Mouse (Mus musculus) hindbrain, embryonic 10.5 days (tissue): ENCODE data around the gene Tmem87a. TPM values are rescaled to one million over a fixed set of nuclear protein-coding genes. Genes with fewer than 3 reads are reported as not detected.

Experiments
- DNase-seq: peaks from one replicate; pipeline ENCODE4 v3.0.0-alpha.2; 2017; ENCODE audit warnings: low spot score
- H3K27ac ChIP-seq: fragments of 300-500 bp; sonication (generic); 2 replicates; pipeline ENCODE4 v1.5.1; 2016; ENCODE audit warnings: mild to moderate bottlenecking, moderate library complexity
- H3K27me3 ChIP-seq: fragments of 300-500 bp; sonication (generic); 2 replicates; pipeline ENCODE4 v1.6.1; 2016; ENCODE audit warnings: mild to moderate bottlenecking; ENCODE audit not compliant: poor library complexity, insufficient read depth, severe bottlenecking
- H3K36me3 ChIP-seq: fragments of 300-500 bp; sonication (generic); 2 replicates; pipeline ENCODE4 v1.6.1; 2016; ENCODE audit warnings: mild to moderate bottlenecking, moderate library complexity
- H3K4me1 ChIP-seq: fragments of 300-500 bp; sonication (generic); replicated peaks from 2 replicates; pipeline ENCODE4 v1.6.1; 2016; ENCODE audit warnings: mild to moderate bottlenecking
- H3K4me3 ChIP-seq: fragments of 300-500 bp; sonication (generic); 2 replicates; pipeline ENCODE4 v1.5.1; 2016; ENCODE audit warnings: mild to moderate bottlenecking, moderate library complexity
- H3K9me3 ChIP-seq: fragments of 300-500 bp; sonication (generic); 2 replicates; pipeline ENCODE4 v1.6.1; 2016; ENCODE audit warnings: mild to moderate bottlenecking, moderate library complexity
- WGBS: fragments of 180-500 bp; shearing (Covaris S2); methylation state at CpG from one replicate; pipeline ENCODE4 v1.1.7; 2016; 5-methylcytosine and 5-hydroxymethylcytosine counted together
- polyA plus RNA-seq: library from polyadenylated mRNA; unstranded; fragments of >200 nt; fragmentation: Nextera tagmentation; extraction: Ambion mirVana; gene quantifications from 2 replicates; pipeline ENCODE4 v1.2.1, GENCODE M21; 2016

Gene Tmem87a
- polyA plus RNA-seq, 1 experiment from 2014 or later = 4.9 TPM

GRCm38 (mm10) chr2:120402813-120403212, 1.1 kb downstream of the Tmem87a start:
- DNase-seq = no peak
- Histone ChIP-seq H3K36me3 (0 out of 2 replicates have a peak, but pooled peaks cover 25% of the 10 kb centered on the region), H3K4me1 (peaks cover 26% of the 10 kb centered on the region), H3K27ac (no peak overlapping the region), H3K9me3 (0 out of 2 replicates have a peak, but pooled peaks cover 5% of the 10 kb centered on the region), H3K27me3 (no peaks in the 10 kb centered on the region), H3K4me3 (peak overlapping the region; percentile 86)
- WGBS = 62% methylated on average over 3 of the region's 3 CpGs

GRCm38 (mm10) chr2:120397951-120398350, 6.0 kb downstream of the Tmem87a start:
- no peak overlapping the region for H3K27ac ChIP-seq
- H3K36me3 ChIP-seq = peaks cover 64% of the 10 kb centered on the region
- 93% methylated on average over 1 of the region's 1 CpGs for WGBS
- H3K9me3 ChIP-seq = no peaks in the 10 kb centered on the region
- H3K4me3 ChIP-seq = no peak overlapping the region
- H3K27me3 ChIP-seq = no peaks in the 10 kb centered on the region
- H3K4me1 ChIP-seq = peaks cover 9% of the 10 kb centered on the region
- DNase-seq = no peak

- Histone ChIP-seq H3K9me3 (no peaks in the 10 kb centered on the region), H3K4me1 (no peaks in the 10 kb centered on the region), H3K27ac (no peak overlapping the region), H3K27me3 (no peaks in the 10 kb centered on the region), H3K4me3 (no peak overlapping the region), H3K36me3 (peaks cover 96% of the 10 kb centered on the region)
- no peak for DNase-seq
These were observed 11.5 kb downstream of the Tmem87a start for GRCm38 (mm10) chr2:120392406-120392805.

GRCm38 (mm10) chr2:120390934-120391333, 13.0 kb downstream of the Tmem87a start:
- 97% methylated on average over 1 of the region's 1 CpGs for WGBS
- no peaks in the 10 kb centered on the region for H3K27me3 ChIP-seq
- H3K27ac ChIP-seq = no peak overlapping the region
- H3K4me1 ChIP-seq = no peaks in the 10 kb centered on the region
- H3K4me3 ChIP-seq = no peak overlapping the region
- no peaks in the 10 kb centered on the region for H3K9me3 ChIP-seq
- DNase-seq = no peak
- peaks cover 91% of the 10 kb centered on the region for H3K36me3 ChIP-seq

DNA sequence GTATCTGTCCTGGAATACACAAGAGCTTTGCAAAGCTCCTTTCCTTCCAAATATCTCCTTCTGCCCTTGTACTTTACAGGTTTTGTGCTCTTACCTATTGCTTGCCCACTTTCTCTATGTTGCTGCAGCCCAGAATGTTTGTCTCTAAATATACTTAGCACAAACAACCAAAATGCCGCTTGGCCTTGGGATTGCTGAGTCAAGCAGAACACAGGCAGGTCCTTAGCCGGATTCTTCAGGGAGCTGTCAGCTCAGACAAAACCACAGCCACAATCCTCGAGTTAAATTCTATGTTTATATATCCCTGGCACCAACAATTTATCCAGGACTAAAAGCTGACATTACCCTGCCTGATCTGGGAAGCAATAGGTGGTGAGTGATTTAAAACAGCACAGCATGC, 14.5 kb downstream of the Tmem87a start:
- H3K36me3 ChIP-seq = peaks cover 91% of the 10 kb centered on the region
- WGBS = 88% methylated on average over 3 of the region's 3 CpGs

DNA sequence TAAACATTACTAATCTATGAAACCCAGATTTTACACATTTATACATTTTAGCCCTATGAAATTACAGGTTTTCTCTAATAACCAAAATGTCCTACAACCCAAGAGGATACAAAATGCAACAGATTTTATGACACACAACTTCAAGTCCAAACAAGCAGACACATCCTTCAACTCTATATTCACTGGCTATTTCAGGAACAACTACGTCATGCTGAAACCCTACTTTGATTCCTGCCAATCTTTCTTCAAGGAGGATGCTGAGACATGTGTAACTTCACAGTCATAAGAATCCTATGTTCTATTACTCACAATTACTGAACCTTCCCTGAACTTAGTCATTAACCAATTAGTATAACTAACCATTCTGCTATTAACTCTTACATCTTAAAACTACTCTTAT, 16.6 kb downstream of the Tmem87a start:
- Histone ChIP-seq H3K4me1 (no peaks in the 10 kb centered on the region), H3K27me3 (no peaks in the 10 kb centered on the region), H3K27ac (no peak overlapping the region), H3K36me3 (peaks cover 91% of the 10 kb centered on the region), H3K9me3 (no peaks in the 10 kb centered on the region), H3K4me3 (no peak overlapping the region)
- no peak for DNase-seq
- 96% methylated on average over 1 of the region's 1 CpGs for WGBS

More for the DNA sequence above, 14.5 kb downstream of the Tmem87a start:
- Histone ChIP-seq H3K27ac (no peak overlapping the region), H3K9me3 (no peaks in the 10 kb centered on the region), H3K4me3 (no peak overlapping the region), H3K4me1 (no peaks in the 10 kb centered on the region), H3K27me3 (no peaks in the 10 kb centered on the region)
- no peak for DNase-seq

GRCm38 (mm10) chr2:120386264-120386663, 17.6 kb downstream of the Tmem87a start:
- no peak for DNase-seq
- Histone ChIP-seq H3K9me3 (no peaks in the 10 kb centered on the region), H3K36me3 (peaks cover 91% of the 10 kb centered on the region), H3K4me1 (no peaks in the 10 kb centered on the region), H3K4me3 (no peak overlapping the region), H3K27me3 (no peaks in the 10 kb centered on the region), H3K27ac (no peak overlapping the region)
- 100% methylated on average over 1 of the region's 1 CpGs for WGBS

DNA sequence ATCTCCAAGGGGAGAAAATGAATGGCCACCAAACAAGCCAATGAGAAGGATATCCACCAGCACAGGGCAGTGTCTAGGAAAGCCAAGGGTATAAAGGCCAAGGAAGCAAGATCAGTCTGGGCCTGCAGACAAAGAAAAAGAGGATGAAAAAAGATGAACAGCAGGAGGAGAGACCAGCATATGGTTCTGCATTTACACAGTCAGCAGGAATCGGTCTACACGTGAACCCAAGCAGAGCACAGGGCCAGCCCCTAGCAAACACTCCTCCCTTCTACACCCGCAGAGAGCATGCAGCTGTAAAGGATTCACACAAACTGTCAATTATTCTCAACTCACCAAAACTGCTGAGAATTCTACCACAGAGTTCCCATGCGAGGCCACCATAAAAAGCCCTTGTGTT, 30.1 kb downstream of the Tmem87a start:
- 73% methylated on average over 4 of the region's 4 CpGs for WGBS
- no peak for DNase-seq
- no peaks in the 10 kb centered on the region for H3K4me1 ChIP-seq
- H3K4me3 ChIP-seq = no peak overlapping the region
- no peak overlapping the region for H3K27ac ChIP-seq
- no peaks in the 10 kb centered on the region for H3K9me3 ChIP-seq
- H3K36me3 ChIP-seq = peaks cover 92% of the 10 kb centered on the region
- no peaks in the 10 kb centered on the region for H3K27me3 ChIP-seq

GRCm38 (mm10) chr2:120367416-120368207, 36.3 kb downstream of the Tmem87a start:
- whole genome bisulfite sequencing = 96% methylated on average over 4 of the region's 4 CpGs

GRCm38 (mm10) chr2:120366501-120366900, 37.4 kb downstream of the Tmem87a start:
- WGBS = 96% methylated on average over 3 of the region's 3 CpGs
- Histone ChIP-seq H3K36me3 (peaks cover 86% of the 10 kb centered on the region), H3K9me3 (no peaks in the 10 kb centered on the region), H3K4me1 (no peaks in the 10 kb centered on the region), H3K4me3 (no peak overlapping the region), H3K27ac (no peak overlapping the region), H3K27me3 (no peaks in the 10 kb centered on the region)
- DNase-seq = no peak

More at GRCm38 (mm10) chr2:120367416-120368207, 36.3 kb downstream of the Tmem87a start:
- no peak overlapping the region for H3K27ac ChIP-seq
- no peaks in the 10 kb centered on the region for H3K9me3 ChIP-seq
- H3K4me3 ChIP-seq = no peak overlapping the region
- H3K27me3 ChIP-seq = no peaks in the 10 kb centered on the region
- no peaks in the 10 kb centered on the region for H3K4me1 ChIP-seq
- H3K36me3 ChIP-seq = peaks cover 86% of the 10 kb centered on the region
- DNase-seq = no peak

DNA sequence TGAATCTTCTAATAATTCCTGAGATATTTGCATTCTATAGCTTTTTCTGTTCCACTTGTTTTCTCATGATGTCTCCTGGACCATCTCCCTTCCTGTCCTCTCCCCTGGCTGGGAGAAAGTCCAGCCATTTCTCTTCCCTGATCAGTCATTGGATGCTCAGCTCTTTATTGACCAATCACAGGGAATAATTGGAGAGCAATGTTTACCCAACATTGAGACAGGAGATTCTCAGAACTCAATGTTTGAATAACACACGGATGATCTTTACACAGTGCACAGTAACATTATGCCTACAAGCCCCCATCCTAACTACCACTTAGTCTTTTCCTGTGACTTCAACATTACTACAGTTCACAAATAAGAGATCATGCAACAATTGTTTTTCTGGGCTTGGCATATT, 43.5 kb downstream of the Tmem87a start:
- WGBS = 93% methylated on average over 1 of the region's 1 CpGs

DNA sequence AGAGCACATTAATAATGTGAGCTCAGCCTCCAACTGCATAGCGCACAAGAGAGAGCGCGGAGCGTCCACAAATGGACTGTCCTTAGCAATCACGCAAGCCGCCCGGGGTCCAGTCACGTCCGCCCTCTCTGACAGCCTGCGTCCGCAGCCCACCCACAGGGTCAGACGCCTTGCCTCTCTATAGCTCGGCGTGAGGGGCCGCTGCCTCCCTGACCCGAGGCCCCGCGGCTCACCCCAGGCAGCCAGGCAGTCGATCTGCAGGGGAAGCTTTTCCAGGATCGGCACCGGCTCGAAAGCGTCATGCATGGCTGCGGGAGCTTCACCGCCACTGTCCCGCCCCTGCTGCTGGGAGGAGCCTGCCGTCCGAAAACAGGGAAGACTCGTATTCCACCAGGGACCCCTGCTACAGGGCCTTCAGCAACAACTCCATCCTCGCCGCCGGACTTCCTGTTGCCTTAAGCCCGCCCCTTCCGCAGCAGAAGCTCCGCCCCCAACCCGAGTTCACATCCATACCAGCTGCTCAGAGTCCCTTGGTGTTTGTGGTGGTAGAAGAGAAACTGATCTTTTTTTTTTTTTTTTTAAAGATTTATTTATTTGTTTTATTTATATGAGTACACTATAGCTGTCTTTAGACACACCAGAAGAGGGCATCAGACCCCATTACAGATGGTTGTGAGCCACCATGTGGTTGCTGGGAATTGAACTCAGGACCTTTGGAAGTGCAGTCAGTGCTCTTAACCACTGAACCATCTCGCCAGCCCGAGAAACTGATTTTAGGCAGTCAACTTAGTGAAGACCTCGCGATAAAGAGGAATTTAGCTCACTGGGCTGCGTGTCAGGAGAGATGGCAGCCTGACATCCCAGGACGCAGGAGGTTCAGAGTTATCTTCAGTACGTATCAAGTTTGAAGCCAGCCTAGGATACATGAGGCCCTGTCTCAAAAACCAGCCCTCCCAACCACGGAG, 50.9 kb downstream of the Tmem87a start, which contains the start of gene Vps39:
Vps39 (minus strand) TSS at position 456 of the 965 bp plus-strand sequence.
- 12% methylated on average over 44 of the region's 44 CpGs for WGBS
- peak; percentile 92 for DNase-seq
- Histone ChIP-seq H3K27ac (peak within 1 kb of the TSS; percentile 89), H3K36me3 (peaks cover 60% of the 10 kb centered on the region), H3K27me3 (no peaks in the 10 kb centered on the region), H3K4me1 (peaks cover 15% of the 10 kb centered on the region), H3K9me3 (no peaks in the 10 kb centered on the region), H3K4me3 (peak within 1 kb of the TSS; percentile 96)

More for the DNA sequence above, 43.5 kb downstream of the Tmem87a start:
- H3K27ac ChIP-seq = no peak overlapping the region
- H3K9me3 ChIP-seq = no peaks in the 10 kb centered on the region
- no peaks in the 10 kb centered on the region for H3K4me1 ChIP-seq
- no peaks in the 10 kb centered on the region for H3K27me3 ChIP-seq
- DNase-seq = no peak
- peaks cover 83% of the 10 kb centered on the region for H3K36me3 ChIP-seq
- H3K4me3 ChIP-seq = no peak overlapping the region
